Comparison of ENCODE assay signal across 36 mouse cellular contexts in genomic region chr17:88606056-88606455, GRCm38 (mm10). TPM values are rescaled to one million over a fixed set of nuclear protein-coding genes. Genes with fewer than 3 reads are reported as not detected.
"Had no signal": no experiment of that assay in that cellular context is flagged by ENCODE, and none has a peak within 500 bp of the region (broad histone marks: within the 10 kb centered on the region; RNA-seq: fewer than 3 reads in every experiment).

No protein-coding gene starts in this region.

- DNase-seq: heart, postnatal 10 days; heart, postnatal 14 days; heart, postnatal 36 days; heart, postnatal 4 days; kidney, adult 11 months; kidney, adult 18-20 months; kidney, adult 2 months; kidney, adult 8-10 months; kidney, adult 9 months; kidney, postnatal 10 days; kidney, postnatal 14 days; kidney, postnatal 25 days; kidney, postnatal 36 days; kidney, postnatal 4 days; layer of hippocampus, adult 9-11 months; layer of hippocampus, postnatal 36 days had no signal

- H3K4me1 ChIP-seq: hindbrain, embryonic 10.5 days; hindbrain, embryonic 12.5 days; hindbrain, embryonic 13.5 days; hindbrain, embryonic 15.5 days; intestine, embryonic 15.5 days; kidney, embryonic 15.5 days had no signal

- H3K4me2 ChIP-seq: heart, embryonic 11.5 days; heart, embryonic 12.5 days; heart, embryonic 13.5 days; heart, embryonic 15.5 days; hindbrain, embryonic 12.5 days; hindbrain, embryonic 13.5 days; hindbrain, embryonic 14.5 days; hindbrain, embryonic 15.5 days; intestine, embryonic 15.5 days; kidney, embryonic 15.5 days had no signal

- H3K9ac ChIP-seq: heart, embryonic 12.5 days; heart, embryonic 13.5 days; heart, embryonic 15.5 days; hindbrain, embryonic 12.5 days; hindbrain, embryonic 13.5 days; hindbrain, embryonic 14.5 days; hindbrain, embryonic 15.5 days; intestine, embryonic 15.5 days; kidney, embryonic 15.5 days had no signal

- H3K4me3 ChIP-seq: heart, embryonic 12.5 days; heart, embryonic 13.5 days; heart, embryonic 15.5 days; hindbrain, embryonic 10.5 days; hindbrain, embryonic 12.5 days; hindbrain, embryonic 13.5 days; hindbrain, embryonic 15.5 days; intestine, embryonic 15.5 days; kidney, embryonic 15.5 days; layer of hippocampus, adult 2 months; left cerebral cortex, adult 2 months had no signal

- H3K27me3 ChIP-seq: heart, embryonic 12.5 days; heart, embryonic 13.5 days; heart, embryonic 15.5 days; hindbrain, embryonic 12.5 days; hindbrain, embryonic 13.5 days; hindbrain, embryonic 15.5 days; intestine, embryonic 15.5 days; kidney, embryonic 15.5 days had no signal

- H3K9me3 ChIP-seq: heart, embryonic 12.5 days; heart, embryonic 13.5 days; heart, embryonic 15.5 days; hindbrain, embryonic 10.5 days; hindbrain, embryonic 12.5 days; hindbrain, embryonic 13.5 days; hindbrain, embryonic 15.5 days; intestine, embryonic 15.5 days; kidney, embryonic 15.5 days had no signal

- H3K27ac ChIP-seq: heart, embryonic 13.5 days; heart, embryonic 15.5 days; hindbrain, embryonic 10.5 days; hindbrain, embryonic 12.5 days; hindbrain, embryonic 13.5 days; hindbrain, embryonic 14.5 days; hindbrain, embryonic 15.5 days; hindbrain, postnatal 0 days; intestine, embryonic 15.5 days; kidney, embryonic 15.5 days; kidney, postnatal 0 days; layer of hippocampus, adult 2 months; left cerebral cortex, adult 2 months had no signal

- ATAC-seq: hindbrain, embryonic 16.5 days; hindbrain, postnatal 0 days; inflammation-experienced regulatory T-cells, adult 6 months; intestine, embryonic 15.5 days; intestine, embryonic 16.5 days; intestine, postnatal 0 days had no signal

- H3K36me3 ChIP-seq: heart, embryonic 15.5 days; hindbrain, embryonic 10.5 days; hindbrain, embryonic 12.5 days; hindbrain, embryonic 13.5 days; hindbrain, embryonic 15.5 days; intestine, embryonic 15.5 days had no signal

RNA-seq across cellular contexts. Expression of gene Ston1, which starts 8.6 kb away (rescaled TPM):
- total RNA-seq: hematopoietic stem cell, adult 5-6 weeks had no signal
